Mouse (Mus musculus): ENCODE results near the gene Grb7. TPM values are rescaled to one million over a fixed set of nuclear protein-coding genes. Genes with fewer than 3 reads are reported as not detected.

Grb7 gene
- polyA plus RNA-seq, 1 experiment from 2014 or later = 36.0 TPM

DNA sequence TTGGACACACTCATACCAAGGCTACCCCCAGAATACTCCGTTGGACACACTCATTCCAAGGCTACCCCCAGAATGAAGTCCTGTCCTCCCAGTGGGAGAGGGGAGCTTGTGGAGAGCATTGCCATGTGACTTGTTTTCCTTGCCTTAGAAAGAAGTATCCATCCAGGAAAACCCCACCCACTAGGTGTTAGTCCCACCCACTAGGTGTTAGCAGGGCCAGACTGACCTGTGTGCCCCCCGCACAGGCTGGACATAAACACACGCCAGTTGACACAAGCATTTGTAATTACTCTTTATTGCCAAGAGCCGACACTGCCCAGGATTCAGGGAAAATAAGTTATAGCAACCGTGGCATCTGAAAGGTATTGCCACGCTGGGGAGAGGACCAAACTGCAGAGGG, 8.8 kb upstream of the Grb7 start:
- no peaks in the 10 kb centered on the region for H3K9me3 ChIP-seq (replicated peaks; ENCODE audit: control insufficient read depth, low read length)
- H3K4me1 ChIP-seq (ENCODE audit: control insufficient read depth, low read depth, low read length) = peaks cover 5% of the 10 kb centered on the region; the same call in 1 of the 2 replicates
- no peak overlapping the region for H3K9ac ChIP-seq (ENCODE audit: low read depth, low read length)
- H3K36me3 ChIP-seq (ENCODE audit: control insufficient read depth, insufficient read depth) = no peaks in the 10 kb centered on the region
- no peak overlapping the region for H3K4me2 ChIP-seq (ENCODE audit: low read depth, low read length)
- no peak overlapping the region for H3K27ac ChIP-seq (ENCODE audit: low read length)
- no peaks in the 10 kb centered on the region for H3K27me3 ChIP-seq (ENCODE audit: control insufficient read depth, insufficient read depth, low read depth, low read length)
- ATAC-seq (ENCODE audit: low read depth) = no peak
- H3K4me3 ChIP-seq (ENCODE audit: low read depth, low read length) = no peak overlapping the region
- WGBS (ENCODE audit: insufficient replicate concordance) = 73% methylated on average over 6 of the region's 6 CpGs

DNA sequence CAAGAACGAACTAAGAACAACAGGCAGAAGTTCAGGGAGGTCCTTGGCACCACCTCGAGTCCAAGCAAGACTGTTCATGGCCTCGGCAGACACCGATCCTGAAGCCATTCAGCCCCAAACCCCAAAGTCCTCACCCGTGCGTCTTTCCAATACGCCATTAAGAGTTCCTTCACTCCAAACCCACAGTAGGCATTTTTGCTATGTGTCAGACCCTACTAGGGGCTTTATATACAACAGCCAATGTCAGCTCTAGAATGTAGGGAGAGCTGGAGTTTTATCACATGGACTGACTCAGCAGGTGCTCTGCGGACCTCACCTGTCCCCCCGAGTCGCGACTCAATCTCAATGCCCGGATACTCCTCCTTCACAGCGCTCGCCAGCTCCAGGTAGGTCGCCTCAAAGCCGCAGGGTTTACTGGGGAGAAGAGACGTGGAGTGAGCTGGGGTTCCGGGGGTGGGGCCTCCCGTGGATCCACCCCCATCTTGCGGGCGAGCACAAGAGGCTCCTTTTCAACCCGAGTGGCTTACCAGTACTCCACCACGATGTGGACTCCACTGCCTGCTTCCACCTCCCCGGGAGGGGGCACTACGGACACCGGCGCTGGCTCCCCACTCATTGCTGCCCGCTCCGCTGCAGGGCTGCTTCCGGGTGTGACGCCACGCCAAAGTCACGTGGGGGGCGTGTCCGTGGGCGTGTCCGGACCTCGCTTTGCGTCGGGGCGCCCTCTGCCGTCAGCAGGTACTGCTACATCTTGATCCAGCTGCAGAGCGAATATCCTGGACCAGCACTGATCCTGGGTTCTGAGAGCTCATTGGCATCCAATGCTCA, 7.6 kb upstream of the Grb7 start, which contains the start of gene Mien1:
Gene Mien1, minus strand, starts transcription at position 661 of the 828 bp plus-strand sequence.
- WGBS (ENCODE audit: insufficient replicate concordance) = 2% methylated on average over 43 of the region's 43 CpGs

DNA sequence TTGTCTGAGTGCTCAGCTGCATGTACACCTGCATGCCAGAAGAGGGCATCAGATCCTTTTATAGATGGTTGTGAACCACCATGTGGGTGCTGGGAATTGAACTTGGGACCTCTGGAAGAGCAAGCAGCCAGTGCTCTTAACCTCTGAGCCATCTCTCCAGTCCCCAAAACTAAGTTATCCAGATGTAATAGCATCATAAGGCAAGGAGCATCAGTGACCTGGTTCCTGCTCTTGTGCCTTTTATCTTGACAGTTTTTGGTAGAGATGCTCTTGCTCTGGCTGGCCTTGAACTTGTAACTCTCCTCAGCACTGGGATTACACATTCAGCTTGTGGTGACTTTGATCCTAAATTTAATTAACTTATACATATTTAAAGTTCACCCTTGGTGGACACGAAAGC, 2.5 kb upstream of the Grb7 start:
- 76% methylated on average over 1 of the region's 1 CpGs for WGBS (ENCODE audit: insufficient replicate concordance)

More for the DNA sequence above, 7.6 kb upstream of the Grb7 start, which contains the start of gene Mien1:
- H3K9ac ChIP-seq (ENCODE audit: low read depth, low read length) = peak within 1 kb of the TSS; percentile 71
- H3K4me3 ChIP-seq (ENCODE audit: low read depth, low read length) = peak within 1 kb of the TSS; percentile 83
- no peaks in the 10 kb centered on the region for H3K9me3 ChIP-seq (replicated peaks; ENCODE audit: control insufficient read depth, low read length)
- H3K27ac ChIP-seq (ENCODE audit: low read length) = peak within 1 kb of the TSS; percentile 79
- ATAC-seq (ENCODE audit: low read depth) = peak; percentile 84
- no peaks in the 10 kb centered on the region for H3K27me3 ChIP-seq (ENCODE audit: control insufficient read depth, insufficient read depth, low read depth, low read length)
- H3K36me3 ChIP-seq (ENCODE audit: control insufficient read depth, insufficient read depth) = no peaks in the 10 kb centered on the region
- peak within 1 kb of the TSS; percentile 93 for H3K4me2 ChIP-seq (ENCODE audit: low read depth, low read length)
- peaks cover 5% of the 10 kb centered on the region; the same call in 1 of the 2 replicates for H3K4me1 ChIP-seq (ENCODE audit: control insufficient read depth, low read depth, low read length)

DNA sequence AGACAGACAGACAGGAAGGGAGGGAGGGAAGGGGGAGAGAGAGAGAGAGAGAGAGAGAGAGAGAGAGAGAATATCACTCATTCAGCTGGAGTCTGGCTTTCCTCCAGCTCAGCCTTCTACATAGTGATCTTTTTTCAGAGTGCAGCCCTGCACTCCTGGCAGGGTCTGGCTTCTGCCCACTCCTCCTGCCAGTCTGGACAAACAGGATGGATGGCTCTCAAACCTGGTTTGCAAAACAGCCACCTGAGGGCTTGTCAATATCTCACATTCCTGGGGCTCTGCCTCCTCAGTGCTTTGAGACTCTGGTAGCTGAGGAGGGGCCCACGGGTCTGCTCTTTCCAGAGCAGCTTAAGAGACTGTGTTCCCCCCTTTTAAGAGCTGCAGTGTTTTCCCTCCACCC, 956 bp upstream of the Grb7 start:
- H3K27ac ChIP-seq (ENCODE audit: low read length) = peak overlapping the region; percentile 79
- H3K36me3 ChIP-seq (ENCODE audit: control insufficient read depth, insufficient read depth) = no peaks in the 10 kb centered on the region
- H3K4me1 ChIP-seq (ENCODE audit: control insufficient read depth, low read depth, low read length) = no peaks in the 10 kb centered on the region; the same call in 1 of the 2 replicates
- H3K4me3 ChIP-seq (ENCODE audit: low read depth, low read length) = no peak overlapping the region
- WGBS (ENCODE audit: insufficient replicate concordance) = 20% methylated on average over 1 of the region's 1 CpGs
- no peak overlapping the region for H3K4me2 ChIP-seq (ENCODE audit: low read depth, low read length)
- ATAC-seq (ENCODE audit: low read depth) = no peak
- no peaks in the 10 kb centered on the region for H3K9me3 ChIP-seq (replicated peaks; ENCODE audit: control insufficient read depth, low read length)
- peaks cover 32% of the 10 kb centered on the region for H3K27me3 ChIP-seq (ENCODE audit: control insufficient read depth, insufficient read depth, low read depth, low read length)
- H3K9ac ChIP-seq (ENCODE audit: low read depth, low read length) = no peak overlapping the region

More for the DNA sequence above, 2.5 kb upstream of the Grb7 start:
- peaks cover 27% of the 10 kb centered on the region for H3K27me3 ChIP-seq (ENCODE audit: control insufficient read depth, insufficient read depth, low read depth, low read length)
- no peaks in the 10 kb centered on the region for H3K36me3 ChIP-seq (ENCODE audit: control insufficient read depth, insufficient read depth)
- no peak overlapping the region for H3K4me2 ChIP-seq (ENCODE audit: low read depth, low read length)
- H3K9ac ChIP-seq (ENCODE audit: low read depth, low read length) = no peak overlapping the region
- no peak overlapping the region for H3K27ac ChIP-seq (ENCODE audit: low read length)
- no peaks in the 10 kb centered on the region for H3K9me3 ChIP-seq (replicated peaks; ENCODE audit: control insufficient read depth, low read length)
- ATAC-seq (ENCODE audit: low read depth) = no peak
- no peak overlapping the region for H3K4me3 ChIP-seq (ENCODE audit: low read depth, low read length)
- H3K4me1 ChIP-seq (ENCODE audit: control insufficient read depth, low read depth, low read length) = no peaks in the 10 kb centered on the region; the same call in 1 of the 2 replicates

DNA sequence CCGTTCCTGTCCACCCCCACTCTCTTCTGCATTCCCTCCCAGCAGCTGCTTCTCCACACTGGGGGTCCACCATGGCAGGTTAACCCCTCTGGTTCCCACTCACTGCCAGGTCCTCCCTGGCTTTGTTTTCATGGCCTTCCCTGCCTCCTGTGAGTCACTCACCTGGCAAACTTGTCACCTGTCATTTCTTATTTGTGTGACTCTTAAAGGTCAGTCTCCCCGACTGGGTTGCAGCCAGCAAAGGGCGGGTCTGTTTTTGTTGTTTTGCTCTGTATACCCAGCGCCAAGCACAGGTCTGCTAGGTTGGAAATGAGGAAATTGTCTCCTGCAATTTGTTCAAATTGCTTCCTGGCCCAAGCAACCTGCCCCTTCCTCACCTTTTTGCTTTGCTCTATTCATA, 515 bp upstream of the Grb7 start:
- H3K9ac ChIP-seq (ENCODE audit: low read depth, low read length) = 0 out of 2 replicates have a peak overlapping the region, but pooled peaks have one; percentile 13
- no peaks in the 10 kb centered on the region for H3K36me3 ChIP-seq (ENCODE audit: control insufficient read depth, insufficient read depth)
- peaks cover 32% of the 10 kb centered on the region for H3K27me3 ChIP-seq (ENCODE audit: control insufficient read depth, insufficient read depth, low read depth, low read length)
- H3K4me2 ChIP-seq (ENCODE audit: low read depth, low read length) = no peak overlapping the region
- no peak overlapping the region for H3K4me3 ChIP-seq (ENCODE audit: low read depth, low read length)
- H3K4me1 ChIP-seq (ENCODE audit: control insufficient read depth, low read depth, low read length) = no peaks in the 10 kb centered on the region; the same call in none of the 2 replicates
- H3K27ac ChIP-seq (ENCODE audit: low read length) = peak overlapping the region; percentile 79
- ATAC-seq (ENCODE audit: low read depth) = no peak
- WGBS (ENCODE audit: insufficient replicate concordance) = 37% methylated on average over 4 of the region's 4 CpGs
- H3K9me3 ChIP-seq (replicated peaks; ENCODE audit: control insufficient read depth, low read length) = no peaks in the 10 kb centered on the region

DNA sequence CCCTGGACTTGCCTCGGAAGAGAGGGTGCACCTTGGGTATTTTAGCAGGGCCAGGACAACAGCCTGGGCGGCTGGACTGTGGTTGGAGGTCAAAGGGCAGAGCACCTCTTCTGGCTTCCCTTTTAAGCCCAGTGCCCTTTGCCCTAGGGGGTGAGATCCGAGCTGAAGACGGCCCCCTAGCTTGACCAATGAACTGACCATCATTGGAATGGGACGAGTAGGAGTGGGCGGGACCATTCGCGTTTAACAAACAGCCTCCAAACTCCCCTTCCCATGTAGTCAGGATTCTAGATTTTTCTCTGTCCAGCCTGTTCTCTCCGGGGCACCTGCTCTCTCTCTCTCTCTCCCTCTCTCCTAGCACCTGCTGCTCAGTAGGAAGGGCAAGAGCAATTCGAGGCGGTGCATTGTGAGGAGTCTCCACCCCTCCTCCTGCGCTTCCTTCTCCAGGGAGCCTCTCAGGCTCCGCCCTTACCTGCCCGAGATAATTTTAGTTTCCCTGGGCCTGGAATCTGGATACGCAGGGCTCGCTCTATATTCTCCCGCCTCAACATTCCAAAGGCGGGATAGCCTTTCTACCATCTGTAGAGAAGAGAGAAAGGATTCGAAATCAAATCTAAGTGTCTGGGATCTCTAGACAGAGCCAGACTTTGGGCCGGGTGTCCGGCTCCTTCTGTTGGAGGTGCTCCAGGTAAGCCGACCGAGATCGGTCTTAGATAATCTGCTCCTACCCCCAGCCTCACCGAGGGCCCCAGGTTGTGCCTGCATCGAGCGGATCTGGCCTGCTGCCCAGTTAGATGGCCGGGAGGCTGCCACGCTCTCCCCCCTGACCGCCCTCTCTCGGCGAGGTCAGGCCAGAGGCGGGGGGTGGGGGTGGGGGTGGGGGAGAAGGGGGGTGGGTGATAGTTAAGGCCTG, 624 bp downstream of the Grb7 start:
- Histone ChIP-seq H3K9me3 (replicated peaks; ENCODE audit: control insufficient read depth, low read length) (no peaks in the 10 kb centered on the region), H3K4me1 (ENCODE audit: control insufficient read depth, low read depth, low read length) (no peaks in the 10 kb centered on the region; the same call in none of the 2 replicates), H3K27me3 (ENCODE audit: control insufficient read depth, insufficient read depth, low read depth, low read length) (peaks cover 32% of the 10 kb centered on the region), H3K4me3 (ENCODE audit: low read depth, low read length) (peak overlapping the region; percentile 55), H3K36me3 (ENCODE audit: control insufficient read depth, insufficient read depth) (0 out of 2 replicates have a peak, but pooled peaks cover under 1% of the 10 kb centered on the region), H3K9ac (ENCODE audit: low read depth, low read length) (peak overlapping the region; percentile 46; the same call in 1 of the 2 replicates), H3K27ac (ENCODE audit: low read length) (peak overlapping the region; percentile 85), H3K4me2 (ENCODE audit: low read depth, low read length) (no peak overlapping the region)
- 7% methylated on average over 33 of the region's 33 CpGs for WGBS (ENCODE audit: insufficient replicate concordance)
- peak; percentile 82 for ATAC-seq (ENCODE audit: low read depth)

DNA sequence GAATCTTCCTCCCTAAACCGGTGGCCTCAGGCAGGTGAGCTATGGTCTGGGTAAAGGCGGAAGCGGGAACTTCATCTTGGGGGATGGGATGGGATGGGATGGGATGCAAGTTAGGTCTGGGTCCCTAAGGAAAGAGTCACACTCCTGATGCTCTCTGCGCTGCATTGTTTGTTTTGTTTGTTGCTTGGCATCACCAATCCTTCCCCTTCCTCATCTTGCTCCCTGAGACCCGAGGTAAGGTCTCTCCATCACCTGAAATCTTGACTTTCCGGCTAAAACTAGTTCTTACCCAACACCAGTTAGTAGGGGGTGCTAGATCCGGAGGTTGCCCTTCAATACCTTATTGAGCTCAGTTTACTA, 1.3 kb downstream of the Grb7 start:
- no peaks in the 10 kb centered on the region; the same call in none of the 2 replicates for H3K4me1 ChIP-seq (ENCODE audit: control insufficient read depth, low read depth, low read length)
- H3K36me3 ChIP-seq (ENCODE audit: control insufficient read depth, insufficient read depth) = 0 out of 2 replicates have a peak, but pooled peaks cover 3% of the 10 kb centered on the region
- peak overlapping the region; percentile 55 for H3K4me3 ChIP-seq (ENCODE audit: low read depth, low read length)
- H3K27me3 ChIP-seq (ENCODE audit: control insufficient read depth, insufficient read depth, low read depth, low read length) = peaks cover 32% of the 10 kb centered on the region
- WGBS (ENCODE audit: insufficient replicate concordance) = 14% methylated on average over 7 of the region's 7 CpGs
- no peak for ATAC-seq (ENCODE audit: low read depth)
- H3K4me2 ChIP-seq (ENCODE audit: low read depth, low read length) = no peak overlapping the region
- peak overlapping the region; percentile 46 for H3K9ac ChIP-seq (ENCODE audit: low read depth, low read length)
- peak overlapping the region; percentile 85 for H3K27ac ChIP-seq (ENCODE audit: low read length)
- H3K9me3 ChIP-seq (replicated peaks; ENCODE audit: control insufficient read depth, low read length) = no peaks in the 10 kb centered on the region

DNA sequence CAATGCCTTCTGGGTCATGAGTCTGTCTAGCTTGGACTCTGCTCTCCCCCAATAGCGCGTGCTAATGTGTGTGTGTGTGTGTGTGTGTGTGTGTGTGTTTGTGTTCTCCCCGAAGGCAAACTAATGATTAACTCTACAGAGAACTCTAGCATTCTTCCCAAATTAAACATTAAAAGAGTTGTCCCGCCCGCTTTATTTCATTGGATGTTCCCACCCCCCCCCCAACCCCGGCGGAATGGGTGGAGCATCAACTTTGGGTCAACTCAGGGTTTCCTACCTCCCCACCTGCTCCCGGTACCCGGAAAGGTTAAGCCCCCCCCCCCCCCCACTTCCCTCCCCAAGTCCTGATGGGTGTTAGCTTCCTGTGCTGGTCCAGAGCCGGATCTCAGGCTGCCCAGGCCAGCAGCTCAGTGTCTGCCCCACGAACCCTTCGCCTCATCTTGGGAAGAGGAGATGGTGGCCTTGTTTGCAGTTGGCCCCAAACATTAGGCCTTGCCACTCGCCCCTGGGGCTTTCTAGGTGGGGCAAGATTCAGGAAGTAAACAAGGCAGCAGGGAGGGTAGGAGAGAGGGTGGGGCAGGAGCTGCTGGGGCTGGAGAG, 2.1 kb downstream of the Grb7 start:
- Histone ChIP-seq H3K27ac (ENCODE audit: low read length) (peak overlapping the region; percentile 85), H3K4me3 (ENCODE audit: low read depth, low read length) (peak overlapping the region; percentile 55), H3K9ac (ENCODE audit: low read depth, low read length) (peak overlapping the region; percentile 46), H3K27me3 (ENCODE audit: control insufficient read depth, insufficient read depth, low read depth, low read length) (peaks cover 32% of the 10 kb centered on the region), H3K9me3 (replicated peaks; ENCODE audit: control insufficient read depth, low read length) (no peaks in the 10 kb centered on the region), H3K36me3 (ENCODE audit: control insufficient read depth, insufficient read depth) (0 out of 2 replicates have a peak, but pooled peaks cover 3% of the 10 kb centered on the region), H3K4me2 (ENCODE audit: low read depth, low read length) (peak overlapping the region; percentile 56), H3K4me1 (ENCODE audit: control insufficient read depth, low read depth, low read length) (no peaks in the 10 kb centered on the region; the same call in none of the 2 replicates)
- ATAC-seq (ENCODE audit: low read depth) = peak; percentile 57
- WGBS (ENCODE audit: insufficient replicate concordance) = 38% methylated on average over 13 of the region's 13 CpGs

Measured in liver, embryonic 16.5 days (tissue).